Mouse (Mus musculus): ENCODE measurements around the gene Pald1.

DNA sequence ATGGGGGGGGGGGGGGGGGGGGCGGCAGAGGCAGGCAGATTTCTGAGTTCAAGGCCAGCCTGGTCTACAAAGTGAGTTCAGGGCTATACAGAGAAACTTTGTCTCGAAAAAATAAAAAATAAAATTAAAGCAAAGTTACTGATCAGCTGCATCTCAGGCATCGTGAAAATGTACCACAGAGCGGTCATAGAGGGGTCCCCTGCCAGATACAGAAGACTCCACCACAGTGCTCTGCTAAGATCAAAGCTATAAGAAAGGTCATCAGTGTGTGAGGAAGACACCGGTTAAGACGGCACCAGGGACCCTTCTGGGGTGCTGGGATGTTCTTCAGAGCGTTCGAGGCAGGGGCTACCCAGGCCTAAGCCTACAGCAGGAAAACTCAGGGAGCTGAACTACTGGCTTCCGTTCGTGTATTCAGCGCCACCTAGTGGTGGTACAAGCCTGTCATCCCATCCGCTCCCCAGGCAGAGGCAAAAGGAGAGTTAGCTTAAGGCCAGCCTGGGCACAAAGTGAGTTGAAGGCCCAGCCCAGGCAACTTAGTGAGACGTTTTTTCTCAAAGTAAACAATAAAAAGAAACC lies 15.9 kb upstream of the Pald1 start:
- TF ChIP-seq CTCF (IDR thresholded peaks at IDR 0.05; ENCODE audit: borderline replicate concordance, extremely low read depth, insufficient read depth, insufficient read length) = peak; percentile 94
- no peak for TF ChIP-seq POLR2A (IDR thresholded peaks at IDR 0.05; ENCODE audit: borderline replicate concordance, extremely low read depth, insufficient read depth, insufficient read length, poor library complexity, severe bottlenecking)

All from brain, embryonic 14.5 days (tissue).